Mouse (Mus musculus): ENCODE measurements at regions not wholly inside any gene's neighbourhood (a gene's known extent, or its start where the extent isn't known, plus 50 kb on each side); places are given as distances from the start of the nearest gene placed in this dataset.

GRCm38 (mm10) chr7:84739965-84740390 lies 50.2 kb upstream of the Zfand6 start:
- TF ChIP-seq CTCF (IDR thresholded peaks at IDR 0.05; ENCODE audit: insufficient read depth, low read depth, low read length) (no peak), POLR2A (IDR thresholded peaks at IDR 0.05; ENCODE audit: insufficient read depth, low read depth, low read length) (no peak)
